Mouse (Mus musculus): ENCODE data around the gene Dguok. TPM values are rescaled to one million over a fixed set of nuclear protein-coding genes. Genes with fewer than 3 reads are reported as not detected.
A peak's percentile ranks its signal among the peaks of the same experiment; 100 is the strongest.

The Dguok gene
- polyA plus RNA-seq, 1 experiment from 2014 or later = 76.5 TPM

DNA sequence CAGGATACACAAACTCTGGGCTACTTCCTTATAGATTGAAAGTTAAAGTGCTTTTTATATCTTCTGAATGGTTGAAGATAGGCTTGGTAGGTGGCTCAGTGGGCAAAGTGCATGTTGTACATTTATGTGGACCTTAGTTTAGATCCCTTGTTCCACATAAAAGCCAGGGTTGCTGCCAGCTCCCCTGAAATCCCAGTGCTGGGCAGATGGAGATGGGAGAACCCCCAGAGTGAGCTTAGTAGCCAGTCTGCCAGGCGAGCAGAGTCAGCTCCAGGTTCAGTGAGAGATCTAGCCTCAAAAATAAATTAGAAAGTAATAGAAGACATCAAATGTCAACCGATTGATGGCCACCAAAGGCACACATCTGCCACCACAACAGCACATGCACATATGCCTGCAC lies 25.8 kb upstream of the Dguok start:
- Histone ChIP-seq H3K27me3 (ENCODE audit: control insufficient read depth, insufficient read depth, low read length) (no peaks in the 10 kb centered on the region), H3K9ac (replicated peaks; ENCODE audit: low read depth, low read length) (no peak overlapping the region), H3K36me3 (ENCODE audit: control insufficient read depth, insufficient read depth, low read length) (no peaks in the 10 kb centered on the region), H3K27ac (ENCODE audit: low read depth, low read length) (no peak overlapping the region), H3K4me1 (ENCODE audit: control insufficient read depth, insufficient read depth, low read length) (no peaks in the 10 kb centered on the region), H3K9me3 (ENCODE audit: control insufficient read depth, low read length) (no peaks in the 10 kb centered on the region), H3K4me3 (ENCODE audit: low read depth, low read length) (no peak overlapping the region), H3K4me2 (ENCODE audit: low read depth, low read length) (no peak overlapping the region)
- ATAC-seq (ENCODE audit: low read depth) = no peak
- WGBS = 82% methylated on average over 2 of the region's 2 CpGs

DNA sequence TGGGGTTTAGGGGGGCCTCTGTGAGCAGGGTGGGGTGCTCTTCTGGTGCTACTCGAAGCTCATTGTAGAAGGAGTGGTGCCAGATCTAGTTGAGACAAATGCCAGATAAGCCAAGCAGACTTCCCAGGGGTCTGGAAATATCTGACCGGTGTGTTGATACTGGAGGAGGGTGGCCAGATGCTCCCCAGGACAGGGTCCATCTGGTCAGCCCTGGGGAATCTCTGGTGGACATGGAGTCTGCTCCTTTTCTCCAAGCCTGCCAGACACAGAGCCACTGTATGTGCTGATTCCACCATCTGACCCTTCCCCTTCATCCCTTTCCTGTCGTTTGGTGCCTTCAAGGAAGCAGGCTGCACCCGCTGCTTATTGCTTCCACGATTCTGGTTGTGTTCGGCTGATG lies 16.4 kb upstream of the Dguok start:
- ATAC-seq (ENCODE audit: low read depth) = no peak
- Histone ChIP-seq H3K9me3 (ENCODE audit: control insufficient read depth, low read length) (no peaks in the 10 kb centered on the region), H3K4me2 (ENCODE audit: low read depth, low read length) (no peak overlapping the region), H3K27ac (ENCODE audit: low read depth, low read length) (no peak overlapping the region), H3K36me3 (ENCODE audit: control insufficient read depth, insufficient read depth, low read length) (no peaks in the 10 kb centered on the region), H3K4me1 (ENCODE audit: control insufficient read depth, insufficient read depth, low read length) (no peaks in the 10 kb centered on the region), H3K27me3 (ENCODE audit: control insufficient read depth, insufficient read depth, low read length) (no peaks in the 10 kb centered on the region), H3K9ac (replicated peaks; ENCODE audit: low read depth, low read length) (no peak overlapping the region), H3K4me3 (ENCODE audit: low read depth, low read length) (no peak overlapping the region)
- 68% methylated on average over 6 of the region's 6 CpGs for WGBS

DNA sequence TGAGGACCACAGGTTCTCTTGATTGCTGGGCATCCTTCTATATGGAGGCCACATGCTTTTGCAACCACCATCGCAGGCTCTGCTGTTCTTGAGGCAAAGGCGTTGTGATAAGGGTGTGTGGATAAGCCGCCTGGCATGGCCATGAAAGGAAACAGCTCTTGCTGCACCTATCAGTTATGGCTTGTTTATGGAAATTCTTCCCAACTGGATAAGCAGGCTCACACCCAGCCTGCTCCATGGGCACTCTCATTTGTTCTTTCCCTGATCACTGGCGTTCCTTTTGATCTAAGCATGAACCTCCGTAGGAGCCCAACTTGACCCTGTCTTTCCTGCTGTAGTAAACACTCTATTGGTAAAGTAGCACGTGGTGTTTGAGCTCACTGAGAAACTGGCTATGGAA lies 15.0 kb upstream of the Dguok start:
- Histone ChIP-seq H3K4me1 (ENCODE audit: control insufficient read depth, insufficient read depth, low read length) (no peaks in the 10 kb centered on the region), H3K4me3 (ENCODE audit: low read depth, low read length) (no peak overlapping the region), H3K27ac (ENCODE audit: low read depth, low read length) (no peak overlapping the region), H3K27me3 (ENCODE audit: control insufficient read depth, insufficient read depth, low read length) (no peaks in the 10 kb centered on the region), H3K4me2 (ENCODE audit: low read depth, low read length) (no peak overlapping the region), H3K9me3 (ENCODE audit: control insufficient read depth, low read length) (no peaks in the 10 kb centered on the region), H3K36me3 (ENCODE audit: control insufficient read depth, insufficient read depth, low read length) (no peaks in the 10 kb centered on the region), H3K9ac (replicated peaks; ENCODE audit: low read depth, low read length) (no peak overlapping the region)
- WGBS = 76% methylated on average over 6 of the region's 6 CpGs
- no peak for ATAC-seq (ENCODE audit: low read depth)

DNA sequence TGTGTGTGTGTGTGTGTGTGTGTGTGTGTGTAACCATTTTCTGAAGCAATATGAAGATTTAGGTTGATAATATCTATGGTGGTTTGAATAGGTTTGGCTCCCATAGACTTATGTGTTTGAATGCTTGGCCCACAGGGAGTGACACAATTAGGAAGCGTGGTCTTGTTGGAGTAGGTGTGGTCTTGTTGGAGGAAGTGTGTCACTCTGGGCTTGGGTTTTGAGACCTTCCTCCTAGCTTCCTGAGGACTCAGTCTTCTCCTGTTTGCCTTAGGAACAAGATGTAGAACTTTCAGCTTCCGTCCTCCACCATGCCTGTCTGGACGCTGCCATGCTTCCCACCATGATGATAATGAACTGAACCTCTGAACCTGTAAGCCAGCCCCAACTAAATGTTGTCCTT lies 11.9 kb upstream of the Dguok start:
- 86% methylated on average over 3 of the region's 3 CpGs for WGBS
- no peak overlapping the region for H3K9ac ChIP-seq (replicated peaks; ENCODE audit: low read depth, low read length)
- no peak overlapping the region for H3K4me3 ChIP-seq (ENCODE audit: low read depth, low read length)
- H3K27ac ChIP-seq (ENCODE audit: low read depth, low read length) = no peak overlapping the region
- H3K9me3 ChIP-seq (ENCODE audit: control insufficient read depth, low read length) = no peaks in the 10 kb centered on the region
- H3K27me3 ChIP-seq (ENCODE audit: control insufficient read depth, insufficient read depth, low read length) = no peaks in the 10 kb centered on the region
- no peaks in the 10 kb centered on the region for H3K4me1 ChIP-seq (ENCODE audit: control insufficient read depth, insufficient read depth, low read length)
- H3K4me2 ChIP-seq (ENCODE audit: low read depth, low read length) = no peak overlapping the region
- ATAC-seq (ENCODE audit: low read depth) = no peak
- H3K36me3 ChIP-seq (ENCODE audit: control insufficient read depth, insufficient read depth, low read length) = no peaks in the 10 kb centered on the region

DNA sequence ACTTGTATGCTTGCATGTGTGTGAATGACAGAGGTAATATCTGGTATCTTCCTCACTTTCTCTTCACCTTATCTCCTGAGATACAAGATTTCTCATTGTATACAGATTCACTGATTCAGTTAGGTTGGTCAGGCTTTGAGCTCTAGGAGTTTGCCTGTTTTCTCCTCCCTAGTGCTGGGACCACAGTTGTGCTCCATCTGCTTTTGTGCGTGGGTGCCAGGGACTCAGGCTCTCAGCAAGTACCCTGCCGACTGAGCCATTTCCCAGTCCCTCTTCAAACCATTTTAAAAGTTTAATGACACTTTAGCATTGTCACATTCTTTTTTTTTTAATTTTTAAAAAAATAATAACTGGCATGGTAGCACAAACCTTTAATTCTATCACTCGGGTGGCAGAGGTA lies 8.4 kb upstream of the Dguok start:
- Histone ChIP-seq H3K4me1 (ENCODE audit: control insufficient read depth, insufficient read depth, low read length) (no peaks in the 10 kb centered on the region), H3K9ac (replicated peaks; ENCODE audit: low read depth, low read length) (no peak overlapping the region), H3K27ac (ENCODE audit: low read depth, low read length) (no peak overlapping the region), H3K4me2 (ENCODE audit: low read depth, low read length) (no peak overlapping the region), H3K9me3 (ENCODE audit: control insufficient read depth, low read length) (no peaks in the 10 kb centered on the region), H3K36me3 (ENCODE audit: control insufficient read depth, insufficient read depth, low read length) (no peaks in the 10 kb centered on the region), H3K4me3 (ENCODE audit: low read depth, low read length) (no peak overlapping the region), H3K27me3 (ENCODE audit: control insufficient read depth, insufficient read depth, low read length) (no peaks in the 10 kb centered on the region)
- WGBS = 70% methylated on average over 3 of the region's 3 CpGs
- no peak for ATAC-seq (ENCODE audit: low read depth)

DNA sequence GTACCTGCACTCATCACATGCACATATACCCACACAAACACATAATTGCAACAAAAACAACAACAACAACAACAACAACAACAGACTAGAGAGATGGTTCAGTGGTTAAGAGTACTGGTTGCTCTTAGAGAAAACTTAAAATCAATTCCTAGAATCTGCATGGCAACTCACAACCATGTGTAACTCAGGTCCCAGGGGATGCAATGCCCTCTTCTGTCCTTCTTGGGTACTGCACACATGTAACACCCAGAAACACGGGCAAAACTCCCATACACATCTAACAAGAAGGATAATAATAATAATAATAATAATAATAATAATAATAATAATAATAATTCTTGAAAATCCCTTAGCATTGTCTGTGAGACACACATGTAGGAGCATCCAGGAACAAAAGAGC lies 5.7 kb upstream of the Dguok start:
- peak; percentile 34; the same call in 1 of the 2 replicates for ATAC-seq (ENCODE audit: low read depth)
- no peak overlapping the region for H3K27ac ChIP-seq (ENCODE audit: low read depth, low read length)
- no peaks in the 10 kb centered on the region for H3K9me3 ChIP-seq (ENCODE audit: control insufficient read depth, low read length)
- WGBS = 9% methylated on average over 1 of the region's 1 CpGs
- no peak overlapping the region for H3K9ac ChIP-seq (replicated peaks; ENCODE audit: low read depth, low read length)
- no peaks in the 10 kb centered on the region for H3K36me3 ChIP-seq (ENCODE audit: control insufficient read depth, insufficient read depth, low read length)
- no peak overlapping the region for H3K4me2 ChIP-seq (ENCODE audit: low read depth, low read length)
- H3K4me3 ChIP-seq (ENCODE audit: low read depth, low read length) = no peak overlapping the region
- no peaks in the 10 kb centered on the region for H3K27me3 ChIP-seq (ENCODE audit: control insufficient read depth, insufficient read depth, low read length)
- no peaks in the 10 kb centered on the region; the same call in 1 of the 2 replicates for H3K4me1 ChIP-seq (ENCODE audit: control insufficient read depth, insufficient read depth, low read length)

DNA sequence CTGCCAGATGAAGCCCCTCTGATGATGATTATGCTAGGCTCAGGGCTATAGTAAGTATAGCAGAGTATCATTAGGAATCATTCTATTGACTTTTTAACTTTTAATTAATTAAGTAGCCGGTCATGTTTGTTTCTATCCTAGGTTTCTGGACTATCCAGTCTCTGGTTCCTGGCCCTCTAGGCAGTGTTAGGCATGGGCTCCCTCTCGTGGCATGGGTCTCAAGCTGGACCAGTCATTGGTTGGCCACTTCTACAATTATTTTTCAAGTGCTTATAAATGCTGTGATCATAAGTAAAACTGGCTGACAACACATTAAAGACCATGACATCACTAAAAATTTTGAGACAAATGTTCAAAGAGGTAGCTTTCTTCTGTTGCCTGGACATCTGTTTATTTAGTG lies 3.4 kb upstream of the Dguok start:
- ATAC-seq (ENCODE audit: low read depth) = no peak
- 79% methylated on average over 2 of the region's 2 CpGs for WGBS

DNA sequence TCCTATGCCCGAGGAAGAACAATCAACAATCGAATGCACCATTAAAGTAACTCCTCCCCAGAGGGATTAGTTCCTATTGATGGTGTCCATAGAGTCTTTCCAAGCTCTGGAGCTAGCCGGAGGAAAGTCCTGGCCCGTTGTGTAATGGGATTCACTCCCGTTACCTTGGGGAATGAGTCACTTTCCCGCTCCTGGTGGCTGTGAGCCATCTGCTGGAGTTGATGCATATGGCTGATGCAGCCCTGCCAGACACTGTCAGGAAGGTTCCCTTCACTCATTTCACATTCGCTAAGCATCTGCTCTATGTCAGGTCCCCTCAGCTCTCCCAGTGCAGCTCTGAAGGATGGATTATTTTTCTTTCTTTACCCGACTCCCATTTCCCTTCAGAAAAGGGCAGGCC lies 2.7 kb upstream of the Dguok start:
- H3K4me1 ChIP-seq (ENCODE audit: control insufficient read depth, insufficient read depth, low read length) = peaks cover 14% of the 10 kb centered on the region
- WGBS = 39% methylated on average over 8 of the region's 8 CpGs
- no peak overlapping the region for H3K4me3 ChIP-seq (ENCODE audit: low read depth, low read length)
- H3K36me3 ChIP-seq (ENCODE audit: control insufficient read depth, insufficient read depth, low read length) = no peaks in the 10 kb centered on the region
- H3K9me3 ChIP-seq (ENCODE audit: control insufficient read depth, low read length) = no peaks in the 10 kb centered on the region
- no peak for ATAC-seq (ENCODE audit: low read depth)
- no peaks in the 10 kb centered on the region for H3K27me3 ChIP-seq (ENCODE audit: control insufficient read depth, insufficient read depth, low read length)
- no peak overlapping the region for H3K4me2 ChIP-seq (ENCODE audit: low read depth, low read length)
- no peak overlapping the region for H3K27ac ChIP-seq (ENCODE audit: low read depth, low read length)
- H3K9ac ChIP-seq (replicated peaks; ENCODE audit: low read depth, low read length) = no peak overlapping the region

More for the DNA sequence above, 3.4 kb upstream of the Dguok start:
- Histone ChIP-seq H3K4me1 (ENCODE audit: control insufficient read depth, insufficient read depth, low read length) (peaks cover 13% of the 10 kb centered on the region), H3K36me3 (ENCODE audit: control insufficient read depth, insufficient read depth, low read length) (no peaks in the 10 kb centered on the region), H3K27me3 (ENCODE audit: control insufficient read depth, insufficient read depth, low read length) (no peaks in the 10 kb centered on the region), H3K4me2 (ENCODE audit: low read depth, low read length) (no peak overlapping the region), H3K4me3 (ENCODE audit: low read depth, low read length) (no peak overlapping the region), H3K9me3 (ENCODE audit: control insufficient read depth, low read length) (no peaks in the 10 kb centered on the region), H3K9ac (replicated peaks; ENCODE audit: low read depth, low read length) (no peak overlapping the region), H3K27ac (ENCODE audit: low read depth, low read length) (no peak overlapping the region)

DNA sequence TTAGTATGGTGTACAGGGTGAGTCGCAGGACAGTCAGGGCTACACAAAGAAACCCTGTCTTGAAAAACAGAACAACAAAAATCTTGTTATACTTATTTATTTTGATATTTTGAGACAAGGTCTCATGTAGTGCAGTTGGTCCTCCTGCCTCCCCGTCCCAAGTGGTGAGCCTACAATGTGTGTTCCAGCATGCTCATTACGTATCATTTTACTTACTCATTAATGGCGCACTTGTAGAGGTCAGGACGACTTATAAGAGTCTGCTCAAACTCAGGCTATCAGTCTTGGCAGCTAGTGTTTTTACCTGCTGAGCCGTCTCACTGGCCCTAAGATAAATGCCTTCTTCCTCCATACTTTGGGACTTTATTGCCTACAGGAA lies 388 bp upstream of the Dguok start:
- peak overlapping the region; percentile 83 for H3K4me2 ChIP-seq (ENCODE audit: low read depth, low read length)
- no peaks in the 10 kb centered on the region for H3K27me3 ChIP-seq (ENCODE audit: control insufficient read depth, insufficient read depth, low read length)
- ATAC-seq (ENCODE audit: low read depth) = peak; percentile 35; the same call in 1 of the 2 replicates
- 40% methylated on average over 6 of the region's 6 CpGs for WGBS
- peak overlapping the region; percentile 90; the same call in 1 of the 2 replicates for H3K27ac ChIP-seq (ENCODE audit: low read depth, low read length)
- H3K9ac ChIP-seq (replicated peaks; ENCODE audit: low read depth, low read length) = peak overlapping the region; percentile 46; the same call in 1 of the 2 replicates
- H3K4me3 ChIP-seq (ENCODE audit: low read depth, low read length) = peak overlapping the region; percentile 64
- no peaks in the 10 kb centered on the region for H3K9me3 ChIP-seq (ENCODE audit: control insufficient read depth, low read length)
- peaks cover 14% of the 10 kb centered on the region for H3K4me1 ChIP-seq (ENCODE audit: control insufficient read depth, insufficient read depth, low read length)
- no peaks in the 10 kb centered on the region for H3K36me3 ChIP-seq (ENCODE audit: control insufficient read depth, insufficient read depth, low read length)

DNA sequence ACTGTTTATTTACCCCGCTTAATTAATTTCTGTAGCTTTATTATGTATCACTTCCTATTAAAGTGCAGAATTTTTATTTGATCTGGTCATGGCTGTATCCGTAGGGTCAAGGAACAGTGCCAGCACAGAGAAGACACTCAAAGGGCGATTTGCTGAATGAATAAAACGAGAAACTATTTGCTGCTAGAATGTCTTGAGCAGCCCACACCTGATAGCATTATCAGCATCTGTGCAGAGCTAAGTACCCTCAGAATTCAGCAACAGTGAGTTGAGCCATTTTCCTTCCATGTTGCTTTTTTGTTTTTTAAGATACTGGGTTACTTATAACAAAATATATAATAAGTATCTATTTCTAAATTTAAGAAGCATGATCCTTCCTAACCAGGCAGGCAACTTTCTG lies 1.2 kb downstream of the Dguok start:
- Histone ChIP-seq H3K27ac (ENCODE audit: low read depth, low read length) (no peak overlapping the region), H3K4me2 (ENCODE audit: low read depth, low read length) (peak overlapping the region; percentile 83), H3K9ac (replicated peaks; ENCODE audit: low read depth, low read length) (no peak overlapping the region), H3K9me3 (ENCODE audit: control insufficient read depth, low read length) (no peaks in the 10 kb centered on the region), H3K4me3 (ENCODE audit: low read depth, low read length) (peak overlapping the region; percentile 64), H3K27me3 (ENCODE audit: control insufficient read depth, insufficient read depth, low read length) (no peaks in the 10 kb centered on the region), H3K36me3 (ENCODE audit: control insufficient read depth, insufficient read depth, low read length) (no peaks in the 10 kb centered on the region), H3K4me1 (ENCODE audit: control insufficient read depth, insufficient read depth, low read length) (peaks cover 14% of the 10 kb centered on the region)
- WGBS = 95% methylated on average over 4 of the region's 4 CpGs
- ATAC-seq (ENCODE audit: low read depth) = no peak

All from neural tube, embryonic 14.5 days (tissue).